Mouse (Mus musculus) lung, embryonic 15.5 days (tissue): ENCODE results near the gene Nr4a3. TPM values are rescaled to one million over a fixed set of nuclear protein-coding genes. Genes with fewer than 3 reads are reported as not detected.

Experiments used
- ATAC-seq: fragments of 200-750 bp; cut with Nextera tagmentation; 2 replicates; pipeline ENCODE4 v1.8.0; 2017; ENCODE audit warnings: moderate number of reproducible peaks, borderline replicate concordance; ENCODE audit not compliant: low FRiP score, low TSS enrichment; ENCODE audit errors: extremely low read depth
- H3K27ac ChIP-seq: fragments of 300-500 bp; sonication (generic); 2 replicates; pipeline ENCODE4 v1.5.1; 2015; ENCODE audit warnings: moderate library complexity, mild to moderate bottlenecking, inconsistent platforms
- H3K27me3 ChIP-seq: fragments of 300-500 bp; sonication (generic); 2 replicates; pipeline ENCODE4 v1.6.1; 2015; ENCODE audit warnings: inconsistent platforms
- H3K36me3 ChIP-seq: fragments of 300-500 bp; sonication (generic); 2 replicates; pipeline ENCODE4 v1.6.1; 2015; ENCODE audit warnings: inconsistent platforms
- H3K4me1 ChIP-seq: fragments of 300-500 bp; sonication (generic); 2 replicates; pipeline ENCODE4 v1.6.1; 2015; ENCODE audit warnings: inconsistent platforms
- H3K4me2 ChIP-seq: fragments of 300-500 bp; sonication (generic); 2 replicates; pipeline ENCODE4 v1.6.1; 2015; ENCODE audit warnings: inconsistent platforms, mild to moderate bottlenecking, moderate library complexity
- H3K4me3 ChIP-seq: fragments of 300-500 bp; sonication (generic); 2 replicates; pipeline ENCODE4 v1.5.1; 2015; ENCODE audit warnings: mild to moderate bottlenecking, inconsistent platforms
- H3K9ac ChIP-seq: fragments of 300-500 bp; sonication (generic); 2 replicates; pipeline ENCODE4 v1.6.1; 2015; ENCODE audit warnings: inconsistent platforms
- H3K9me3 ChIP-seq: fragments of 300-500 bp; sonication (generic); 2 replicates; pipeline ENCODE4 v1.6.1; 2016; ENCODE audit warnings: inconsistent platforms
- WGBS: fragments of 180-500 bp; shearing (Covaris S2); methylation state at CpG from one replicate; pipeline ENCODE4 v1.1.7; 2015; 5-methylcytosine and 5-hydroxymethylcytosine counted together
- polyA plus RNA-seq: library from polyadenylated mRNA; unstranded; fragments of >200 nt; fragmentation: Nextera tagmentation; extraction: Ambion mirVana; gene quantifications from 2 replicates; pipeline ENCODE4 v1.2.1, GENCODE M21; 2015

Gene Nr4a3
- polyA plus RNA-seq, 1 experiment from 2014 or later = 0.11 TPM

GRCm38 (mm10) chr4:48051086-48051673, 6.2 kb downstream of the Nr4a3 start:
- no peaks in the 10 kb centered on the region for H3K36me3 ChIP-seq
- no peak overlapping the region for H3K9ac ChIP-seq
- H3K27ac ChIP-seq = no peak overlapping the region
- peak overlapping the region; percentile 75 for H3K4me2 ChIP-seq
- H3K27me3 ChIP-seq = peaks cover 95% of the 10 kb centered on the region
- ATAC-seq = 0 out of 2 replicates have a peak, but pooled peaks have one; percentile 43
- peaks cover 35% of the 10 kb centered on the region for H3K4me1 ChIP-seq
- H3K4me3 ChIP-seq = peak overlapping the region; percentile 38
- H3K9me3 ChIP-seq = no peaks in the 10 kb centered on the region
- 12% methylated on average over 19 of the region's 19 CpGs for WGBS

GRCm38 (mm10) chr4:48051674-48052121, 6.7 kb downstream of the Nr4a3 start:
- H3K36me3 ChIP-seq = no peaks in the 10 kb centered on the region
- peaks cover 95% of the 10 kb centered on the region for H3K27me3 ChIP-seq
- peak; percentile 43; the same call in 1 of the 2 replicates for ATAC-seq
- under 1% methylated on average over 36 of the region's 37 CpGs for WGBS
- H3K9ac ChIP-seq = 0 out of 2 replicates have a peak overlapping the region, but pooled peaks have one; percentile 16
- no peak overlapping the region for H3K27ac ChIP-seq
- peaks cover 30% of the 10 kb centered on the region for H3K4me1 ChIP-seq
- H3K9me3 ChIP-seq = no peaks in the 10 kb centered on the region
- H3K4me3 ChIP-seq = peak overlapping the region; percentile 38
- H3K4me2 ChIP-seq = peak overlapping the region; percentile 75

- no peak overlapping the region for H3K4me3 ChIP-seq
- H3K4me1 ChIP-seq = no peaks in the 10 kb centered on the region
- WGBS = 71% methylated on average over 8 of the region's 8 CpGs
- ATAC-seq = no peak
- no peak overlapping the region for H3K9ac ChIP-seq
- peaks cover 4% of the 10 kb centered on the region for H3K27me3 ChIP-seq
- H3K9me3 ChIP-seq = no peaks in the 10 kb centered on the region
- no peak overlapping the region for H3K4me2 ChIP-seq
- no peaks in the 10 kb centered on the region for H3K36me3 ChIP-seq
- H3K27ac ChIP-seq = no peak overlapping the region
These were observed 16.8 kb downstream of the Nr4a3 start for GRCm38 (mm10) chr4:48061716-48062115.

GRCm38 (mm10) chr4:48064311-48064710, 19.4 kb downstream of the Nr4a3 start:
- WGBS = 44% methylated on average over 4 of the region's 4 CpGs
- H3K27ac ChIP-seq = no peak overlapping the region
- H3K4me3 ChIP-seq = no peak overlapping the region
- no peaks in the 10 kb centered on the region for H3K4me1 ChIP-seq
- no peak overlapping the region for H3K9ac ChIP-seq
- no peaks in the 10 kb centered on the region for H3K9me3 ChIP-seq
- H3K4me2 ChIP-seq = no peak overlapping the region
- H3K27me3 ChIP-seq = no peaks in the 10 kb centered on the region
- no peaks in the 10 kb centered on the region for H3K36me3 ChIP-seq
- no peak for ATAC-seq

GRCm38 (mm10) chr4:48066676-48067075, 21.7 kb downstream of the Nr4a3 start:
- H3K9ac ChIP-seq = no peak overlapping the region
- H3K4me2 ChIP-seq = no peak overlapping the region
- 82% methylated on average over 2 of the region's 2 CpGs for WGBS
- ATAC-seq = no peak
- no peaks in the 10 kb centered on the region for H3K36me3 ChIP-seq
- H3K4me3 ChIP-seq = no peak overlapping the region
- no peak overlapping the region for H3K27ac ChIP-seq
- no peaks in the 10 kb centered on the region for H3K4me1 ChIP-seq
- H3K9me3 ChIP-seq = no peaks in the 10 kb centered on the region
- no peaks in the 10 kb centered on the region for H3K27me3 ChIP-seq

GRCm38 (mm10) chr4:48069111-48069510, 24.2 kb downstream of the Nr4a3 start:
- Histone ChIP-seq H3K27me3 (no peaks in the 10 kb centered on the region), H3K9me3 (no peaks in the 10 kb centered on the region), H3K4me1 (no peaks in the 10 kb centered on the region), H3K9ac (no peak overlapping the region), H3K4me2 (no peak overlapping the region), H3K27ac (no peak overlapping the region), H3K36me3 (no peaks in the 10 kb centered on the region), H3K4me3 (no peak overlapping the region)
- no peak for ATAC-seq
- 70% methylated on average over 7 of the region's 7 CpGs for WGBS

- Histone ChIP-seq H3K4me3 (no peak overlapping the region), H3K9me3 (no peaks in the 10 kb centered on the region), H3K36me3 (no peaks in the 10 kb centered on the region), H3K9ac (no peak overlapping the region), H3K4me1 (peaks cover 6% of the 10 kb centered on the region), H3K27me3 (no peaks in the 10 kb centered on the region), H3K27ac (no peak overlapping the region), H3K4me2 (no peak overlapping the region)
- no peak for ATAC-seq
- WGBS = 60% methylated on average over 3 of the region's 3 CpGs
These were observed 27.1 kb downstream of the Nr4a3 start for GRCm38 (mm10) chr4:48072006-48072405.

GRCm38 (mm10) chr4:48073325-48073724, 28.4 kb downstream of the Nr4a3 start:
- Histone ChIP-seq H3K9ac (no peak overlapping the region), H3K27me3 (no peaks in the 10 kb centered on the region), H3K27ac (no peak overlapping the region), H3K36me3 (no peaks in the 10 kb centered on the region), H3K4me1 (peaks cover 17% of the 10 kb centered on the region), H3K4me3 (no peak overlapping the region), H3K4me2 (no peak overlapping the region), H3K9me3 (no peaks in the 10 kb centered on the region)
- ATAC-seq = no peak
- 81% methylated on average over 6 of the region's 6 CpGs for WGBS

- Histone ChIP-seq H3K4me1 (peaks cover 21% of the 10 kb centered on the region), H3K9me3 (no peaks in the 10 kb centered on the region), H3K36me3 (no peaks in the 10 kb centered on the region), H3K9ac (no peak overlapping the region), H3K27me3 (no peaks in the 10 kb centered on the region), H3K27ac (no peak overlapping the region), H3K4me2 (no peak overlapping the region), H3K4me3 (no peak overlapping the region)
- no peak for ATAC-seq
- 84% methylated on average over 5 of the region's 5 CpGs for WGBS
These were observed 29.7 kb downstream of the Nr4a3 start for GRCm38 (mm10) chr4:48074451-48075240.

GRCm38 (mm10) chr4:48076693-48077471, 31.9 kb downstream of the Nr4a3 start:
- peaks cover 21% of the 10 kb centered on the region for H3K4me1 ChIP-seq

GRCm38 (mm10) chr4:48078213-48078612, 33.3 kb downstream of the Nr4a3 start:
- WGBS = 7% methylated on average over 4 of the region's 4 CpGs
- ATAC-seq = no peak
- no peaks in the 10 kb centered on the region for H3K9me3 ChIP-seq
- peaks cover 21% of the 10 kb centered on the region for H3K4me1 ChIP-seq
- no peak overlapping the region for H3K27ac ChIP-seq
- no peak overlapping the region for H3K4me2 ChIP-seq
- H3K27me3 ChIP-seq = no peaks in the 10 kb centered on the region
- H3K9ac ChIP-seq = no peak overlapping the region
- H3K36me3 ChIP-seq = no peaks in the 10 kb centered on the region
- no peak overlapping the region for H3K4me3 ChIP-seq

More at GRCm38 (mm10) chr4:48076693-48077471, 31.9 kb downstream of the Nr4a3 start:
- no peak overlapping the region for H3K4me2 ChIP-seq
- no peaks in the 10 kb centered on the region for H3K27me3 ChIP-seq
- H3K9ac ChIP-seq = no peak overlapping the region
- H3K27ac ChIP-seq = no peak overlapping the region
- no peak overlapping the region for H3K4me3 ChIP-seq
- H3K36me3 ChIP-seq = no peaks in the 10 kb centered on the region
- peak; percentile 71 for ATAC-seq
- no peaks in the 10 kb centered on the region for H3K9me3 ChIP-seq
- 47% methylated on average over 13 of the region's 13 CpGs for WGBS
